Mouse (Mus musculus): ENCODE measurements at regions not wholly inside any gene's neighbourhood (a gene's known extent, or its start where the extent isn't known, plus 50 kb on each side); places are given as distances from the start of the nearest gene placed in this dataset.

DNA sequence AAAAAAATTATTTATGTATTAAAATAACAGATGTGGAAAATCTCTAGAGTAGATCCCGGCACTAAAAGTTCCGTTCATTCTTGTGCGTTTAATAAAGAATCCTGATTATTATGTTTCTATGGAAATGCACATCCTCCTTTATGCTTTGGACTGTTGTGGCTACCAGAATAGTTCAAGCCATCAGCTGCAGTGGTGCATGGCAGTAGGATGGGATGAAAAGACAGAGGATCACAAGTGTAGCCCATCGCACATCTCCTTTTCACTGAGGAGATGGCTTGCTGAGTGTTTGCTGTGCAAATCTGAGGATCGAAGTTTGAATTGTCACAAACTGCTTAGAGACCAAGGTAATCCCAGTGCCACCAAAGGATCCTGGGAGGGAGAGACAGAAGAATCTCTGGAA lies 121.0 kb downstream of the Fam198b start:
- TF ChIP-seq CTCF (IDR thresholded peaks at IDR 0.05; ENCODE audit: extremely low read depth, insufficient read depth, insufficient read length, insufficient replicate concordance): no peak
- no peak for TF ChIP-seq POLR2A (IDR thresholded peaks at IDR 0.05; ENCODE audit: low read depth, low read length)
